Mouse (Mus musculus): ENCODE data around the gene Calhm1. TPM values are rescaled to one million over a fixed set of nuclear protein-coding genes. Genes with fewer than 3 reads are reported as not detected.

Calhm1 gene
- polyA plus RNA-seq, 1 experiment from 2014 or later, result not detected

DNA sequence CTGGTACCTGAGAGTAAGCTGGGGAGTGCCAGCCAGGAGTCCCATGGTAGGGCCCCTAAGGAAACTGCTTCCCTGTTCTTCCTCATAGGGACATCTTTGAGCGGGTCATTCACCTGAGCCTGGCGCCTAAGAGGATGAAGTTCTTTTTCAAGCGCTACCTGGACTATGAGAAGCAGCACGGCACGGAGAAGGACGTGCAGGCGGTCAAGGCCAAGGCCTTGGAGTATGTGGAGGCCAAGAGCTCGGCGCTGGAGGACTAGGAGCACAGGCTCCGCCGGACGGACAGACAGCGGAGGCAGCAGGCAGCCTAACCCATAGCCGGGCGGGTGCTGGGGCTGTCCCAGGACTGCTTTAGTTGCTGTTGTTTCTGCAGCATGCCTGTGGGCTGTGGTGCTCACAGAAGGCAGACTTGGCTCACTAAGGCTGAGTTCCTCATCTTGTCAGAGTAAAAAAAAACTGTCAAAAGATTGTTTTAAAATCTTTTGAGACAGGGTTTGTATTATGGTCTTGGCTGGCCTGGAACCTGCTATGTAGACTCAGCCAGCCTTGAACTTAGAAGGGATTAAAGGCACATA is 13.4 kb downstream of the Calhm1 start:
- Histone ChIP-seq H3K4me2 (no peak overlapping the region), H3K9me3 (no peaks in the 10 kb centered on the region), H3K4me3 (replicated peaks) (no peak overlapping the region), H3K36me3 (peaks cover 97% of the 10 kb centered on the region), H3K9ac (replicated peaks) (no peak overlapping the region), H3K27ac (no peak overlapping the region), H3K27me3 (no peaks in the 10 kb centered on the region), H3K4me1 (replicated peaks) (no peaks in the 10 kb centered on the region)
- no peak for ATAC-seq (ENCODE audit: insufficient number of reproducible peaks, insufficient read depth, low FRiP score, low TSS enrichment, low read depth)
- WGBS, result 95% methylated on average over 15 of the region's 15 CpGs

DNA sequence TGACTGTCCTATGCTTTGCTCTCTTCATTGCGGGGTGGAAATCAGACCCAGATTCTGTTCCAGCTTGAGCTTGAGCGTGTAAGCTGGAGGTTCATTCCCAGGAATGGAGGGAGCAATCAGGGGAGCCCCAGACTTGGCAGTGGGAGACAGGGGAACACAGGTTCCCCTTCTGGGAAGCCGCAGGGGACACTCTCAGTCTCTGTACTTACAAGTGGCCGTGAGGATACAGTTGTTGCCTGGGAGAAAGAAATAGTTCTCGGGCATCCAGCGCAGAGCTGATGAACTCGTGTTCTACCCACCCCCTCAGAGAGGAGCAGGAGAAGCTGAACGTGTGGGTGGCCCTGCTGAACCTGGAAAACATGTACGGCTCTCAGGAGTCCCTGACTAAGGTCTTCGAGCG is 15.2 kb downstream of the Calhm1 start:
- Histone ChIP-seq H3K36me3 (peaks cover 99% of the 10 kb centered on the region), H3K4me1 (replicated peaks) (no peaks in the 10 kb centered on the region), H3K9ac (replicated peaks) (no peak overlapping the region), H3K27ac (no peak overlapping the region), H3K27me3 (no peaks in the 10 kb centered on the region), H3K4me2 (no peak overlapping the region), H3K9me3 (no peaks in the 10 kb centered on the region), H3K4me3 (replicated peaks) (no peak overlapping the region)
- WGBS, result 90% methylated on average over 11 of the region's 11 CpGs
- ATAC-seq (ENCODE audit: insufficient number of reproducible peaks, insufficient read depth, low FRiP score, low TSS enrichment, low read depth), result no peak

DNA sequence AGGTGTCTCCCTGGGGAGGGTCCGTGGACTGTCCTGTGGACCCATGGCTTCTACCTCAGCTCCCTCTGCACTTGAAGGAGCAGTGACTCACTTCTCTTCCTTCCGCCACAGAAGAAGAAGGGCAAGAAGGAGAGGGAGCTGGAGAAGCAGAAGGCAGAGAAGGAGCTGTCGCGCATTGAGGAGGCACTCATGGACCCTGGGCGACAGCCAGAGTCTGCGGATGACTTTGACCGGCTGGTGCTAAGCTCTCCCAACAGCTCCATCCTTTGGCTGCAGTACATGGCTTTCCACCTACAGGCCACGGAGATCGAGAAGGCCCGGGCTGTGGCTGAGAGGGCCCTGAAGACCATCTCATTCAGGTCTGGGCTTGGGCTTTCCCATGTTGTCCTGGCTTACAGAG is 15.9 kb downstream of the Calhm1 start:
- no peak for ATAC-seq (ENCODE audit: insufficient number of reproducible peaks, insufficient read depth, low FRiP score, low TSS enrichment, low read depth)
- no peaks in the 10 kb centered on the region for H3K27me3 ChIP-seq
- 97% methylated on average over 10 of the region's 10 CpGs for WGBS
- no peaks in the 10 kb centered on the region for H3K9me3 ChIP-seq
- H3K4me2 ChIP-seq, result no peak overlapping the region
- H3K4me3 ChIP-seq (replicated peaks), result no peak overlapping the region
- H3K4me1 ChIP-seq (replicated peaks), result no peaks in the 10 kb centered on the region
- H3K27ac ChIP-seq, result no peak overlapping the region
- peaks cover 95% of the 10 kb centered on the region for H3K36me3 ChIP-seq
- H3K9ac ChIP-seq (replicated peaks), result no peak overlapping the region

DNA sequence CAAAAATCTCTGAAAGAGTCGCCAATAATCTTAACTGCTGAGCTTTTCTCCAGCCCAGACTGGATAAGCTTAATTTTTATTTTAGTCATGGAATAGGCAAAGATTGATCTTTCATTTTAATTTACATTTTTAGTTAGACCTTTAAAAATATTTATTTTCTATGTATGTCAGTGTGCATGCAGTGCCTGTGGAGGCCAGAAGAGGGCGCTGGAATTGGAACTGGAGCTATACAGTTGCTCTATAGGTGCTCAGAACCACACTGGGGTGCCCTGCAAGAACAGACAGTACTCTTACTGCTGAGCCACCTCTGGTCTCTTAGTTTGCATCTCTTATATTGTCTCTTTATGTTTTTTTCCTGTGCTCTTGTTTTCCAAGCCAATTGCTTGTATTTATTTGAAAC is 21.3 kb downstream of the Calhm1 start:
- no peaks in the 10 kb centered on the region for H3K9me3 ChIP-seq

DNA sequence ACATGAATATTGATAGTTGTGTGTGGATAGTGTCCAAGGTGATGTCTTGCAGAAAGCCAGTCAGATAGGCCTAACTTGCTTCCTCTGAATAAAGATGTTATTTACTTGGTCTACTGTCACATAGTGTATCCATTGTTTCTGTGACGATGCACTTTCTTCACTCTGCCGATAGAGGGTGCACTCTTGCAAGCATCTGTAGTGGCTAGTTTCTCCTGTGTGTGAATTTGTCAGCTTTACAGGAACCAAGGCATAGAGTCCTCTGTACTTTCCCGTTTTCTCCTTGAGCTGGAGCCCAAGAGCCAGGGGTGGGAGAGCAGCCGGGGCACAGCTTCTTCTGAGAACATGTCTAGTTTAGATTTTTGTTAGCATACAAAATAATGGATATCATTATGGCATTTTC is 23.0 kb downstream of the Calhm1 start:
- no peaks in the 10 kb centered on the region for H3K27me3 ChIP-seq
- H3K27ac ChIP-seq, result no peak overlapping the region
- H3K36me3 ChIP-seq, result peaks cover 82% of the 10 kb centered on the region
- 49% methylated on average over 4 of the region's 4 CpGs for WGBS
- H3K4me2 ChIP-seq, result no peak overlapping the region
- H3K9me3 ChIP-seq, result no peaks in the 10 kb centered on the region
- no peaks in the 10 kb centered on the region for H3K4me1 ChIP-seq (replicated peaks)
- no peak overlapping the region for H3K4me3 ChIP-seq (replicated peaks)
- no peak for ATAC-seq (ENCODE audit: insufficient number of reproducible peaks, insufficient read depth, low FRiP score, low TSS enrichment, low read depth)
- H3K9ac ChIP-seq (replicated peaks), result no peak overlapping the region

More for the DNA sequence above, 21.3 kb downstream of the Calhm1 start:
- ATAC-seq (ENCODE audit: insufficient number of reproducible peaks, insufficient read depth, low FRiP score, low TSS enrichment, low read depth), result no peak
- Histone ChIP-seq H3K9ac (replicated peaks) (no peak overlapping the region), H3K27ac (no peak overlapping the region), H3K36me3 (peaks cover 82% of the 10 kb centered on the region), H3K4me3 (replicated peaks) (no peak overlapping the region), H3K4me1 (replicated peaks) (no peaks in the 10 kb centered on the region), H3K27me3 (no peaks in the 10 kb centered on the region), H3K4me2 (no peak overlapping the region)
- WGBS, result 28% methylated on average over 2 of the region's 2 CpGs

DNA sequence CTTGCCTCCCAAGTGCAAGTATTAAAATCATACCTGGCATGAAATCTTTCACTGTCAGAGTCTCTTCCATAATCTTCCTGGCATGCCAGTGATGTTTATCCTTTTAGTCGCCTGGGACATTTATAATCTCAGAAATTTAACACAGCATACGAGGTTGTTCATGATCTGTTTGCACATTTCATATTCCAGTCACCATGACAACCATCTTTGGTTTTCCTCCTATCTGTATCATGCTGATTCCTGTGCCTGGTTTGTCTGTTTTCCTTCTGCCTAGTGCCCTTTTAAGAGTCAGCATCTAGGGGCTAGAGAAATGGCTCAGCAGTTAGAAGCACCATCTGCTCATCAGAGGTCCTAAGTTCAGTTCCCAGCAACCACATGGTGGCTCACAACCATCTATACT is 25.4 kb downstream of the Calhm1 start:
- peaks cover 81% of the 10 kb centered on the region for H3K36me3 ChIP-seq
- WGBS, result 84% methylated on average over 2 of the region's 2 CpGs
- no peak for ATAC-seq (ENCODE audit: insufficient number of reproducible peaks, insufficient read depth, low FRiP score, low TSS enrichment, low read depth)
- H3K9ac ChIP-seq (replicated peaks), result no peak overlapping the region
- no peak overlapping the region for H3K27ac ChIP-seq
- H3K4me2 ChIP-seq, result no peak overlapping the region
- no peaks in the 10 kb centered on the region for H3K27me3 ChIP-seq
- H3K4me1 ChIP-seq (replicated peaks), result no peaks in the 10 kb centered on the region
- no peaks in the 10 kb centered on the region for H3K9me3 ChIP-seq
- H3K4me3 ChIP-seq (replicated peaks), result no peak overlapping the region

DNA sequence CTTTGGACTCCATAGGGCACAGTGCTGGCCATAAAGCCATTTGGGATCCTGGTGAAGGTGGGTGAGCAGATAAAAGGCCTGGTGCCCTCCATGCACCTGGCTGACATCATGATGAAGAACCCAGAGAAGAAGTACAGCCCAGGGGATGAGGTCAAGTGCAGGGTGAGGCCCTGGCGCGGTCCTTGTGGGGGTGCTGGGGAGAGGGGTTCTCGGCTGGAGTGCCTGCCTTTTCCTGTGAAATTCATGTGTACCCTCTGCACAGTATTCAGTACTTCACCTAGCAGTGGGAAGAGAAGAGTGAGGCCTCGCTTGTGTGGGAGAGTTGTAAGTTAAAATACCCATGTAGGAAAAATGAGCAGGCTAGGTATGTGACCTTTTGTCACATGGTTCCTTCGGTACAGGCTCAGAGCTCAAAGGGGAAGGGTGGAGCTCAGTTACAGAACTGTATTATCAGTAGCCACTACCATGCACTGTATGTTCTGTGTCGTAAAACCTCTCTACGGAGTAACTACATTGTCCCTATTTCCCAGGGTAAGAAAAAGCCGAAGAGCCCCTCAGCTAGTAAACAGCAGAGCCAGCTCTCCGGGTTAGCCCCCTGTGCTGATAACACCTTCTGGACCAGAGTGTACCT is 39.3 kb downstream of the Calhm1 start:
- no peaks in the 10 kb centered on the region for H3K27me3 ChIP-seq
- no peak for ATAC-seq (ENCODE audit: insufficient number of reproducible peaks, insufficient read depth, low FRiP score, low TSS enrichment, low read depth)
- no peak overlapping the region for H3K4me2 ChIP-seq
- H3K27ac ChIP-seq, result no peak overlapping the region
- WGBS, result 90% methylated on average over 9 of the region's 9 CpGs
- no peaks in the 10 kb centered on the region for H3K4me1 ChIP-seq (replicated peaks)
- peaks cover 100% of the 10 kb centered on the region for H3K36me3 ChIP-seq
- no peak overlapping the region for H3K4me3 ChIP-seq (replicated peaks)
- no peak overlapping the region for H3K9ac ChIP-seq (replicated peaks)
- H3K9me3 ChIP-seq, result no peaks in the 10 kb centered on the region

DNA sequence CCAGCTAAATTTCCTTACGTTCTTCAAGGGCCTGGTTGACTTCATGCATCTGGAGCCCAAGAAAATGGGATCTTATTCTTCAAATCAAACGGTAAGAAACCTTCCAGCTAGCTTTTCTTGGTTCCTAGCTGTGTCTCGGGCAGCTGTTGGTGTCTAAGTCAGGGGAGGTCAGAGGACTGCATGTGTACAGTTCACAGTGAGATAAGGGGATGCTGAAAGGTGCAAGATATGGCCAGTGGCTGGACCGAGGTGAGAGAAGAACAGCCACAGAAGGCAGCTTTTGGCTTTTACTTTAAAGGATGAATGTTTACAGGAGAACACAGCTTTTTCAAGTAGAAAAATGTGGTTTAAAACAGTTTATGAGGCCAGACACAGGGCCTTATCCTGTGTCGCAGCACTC is 43.0 kb downstream of the Calhm1 start:
- Histone ChIP-seq H3K9ac (replicated peaks) (no peak overlapping the region), H3K9me3 (no peaks in the 10 kb centered on the region), H3K36me3 (peaks cover 100% of the 10 kb centered on the region), H3K4me3 (replicated peaks) (no peak overlapping the region), H3K27me3 (no peaks in the 10 kb centered on the region), H3K4me2 (no peak overlapping the region), H3K27ac (no peak overlapping the region), H3K4me1 (replicated peaks) (no peaks in the 10 kb centered on the region)
- 94% methylated on average over 5 of the region's 5 CpGs for WGBS
- no peak for ATAC-seq (ENCODE audit: insufficient number of reproducible peaks, insufficient read depth, low FRiP score, low TSS enrichment, low read depth)

Other genes starting within 250 kb of the Calhm1 start
- 0.40 and 2.2 TPM in 2 replicates for gene Ina, start 129.6 kb downstream of the Calhm1 start, polyA plus RNA-seq (2016; fragmentation: Nextera tagmentation; extraction: Ambion mirVana)
- 85.4 and 85.7 TPM in 2 replicates for gene Nt5c2, start 129.1 kb downstream of the Calhm1 start, polyA plus RNA-seq (2016; fragmentation: Nextera tagmentation; extraction: Ambion mirVana)
- gene Pcgf6, start 93.3 kb downstream of the Calhm1 start, polyA plus RNA-seq (2016; fragmentation: Nextera tagmentation; extraction: Ambion mirVana), result 34.5 and 35.7 TPM in 2 replicates
- gene Taf5, start 76.5 kb downstream of the Calhm1 start, polyA plus RNA-seq (2016; fragmentation: Nextera tagmentation; extraction: Ambion mirVana), result 10.8 and 11.4 TPM in 2 replicates
- 1,343 and 1,446 TPM in 2 replicates for gene Usmg5, start 53.6 kb downstream of the Calhm1 start, polyA plus RNA-seq (2016; fragmentation: Nextera tagmentation; extraction: Ambion mirVana)
- 12.8 and 13.4 TPM in 2 replicates for gene Pdcd11, start 53.5 kb downstream of the Calhm1 start, polyA plus RNA-seq (2016; fragmentation: Nextera tagmentation; extraction: Ambion mirVana)
- gene Calhm2, start 6.0 kb downstream of the Calhm1 start, polyA plus RNA-seq (2016; fragmentation: Nextera tagmentation; extraction: Ambion mirVana), result 5.3 and 6.2 TPM in 2 replicates
- not detected in 2 replicates for gene Calhm3, start 13.5 kb upstream of the Calhm1 start, polyA plus RNA-seq (2016; fragmentation: Nextera tagmentation; extraction: Ambion mirVana)
- gene Neurl1a, start 34.6 kb upstream of the Calhm1 start, polyA plus RNA-seq (2016; fragmentation: Nextera tagmentation; extraction: Ambion mirVana), result 7.7 and 10.1 TPM in 2 replicates